Mouse (Mus musculus): ENCODE results near the gene Dapk1. TPM values are rescaled to one million over a fixed set of nuclear protein-coding genes. Genes with fewer than 3 reads are reported as not detected.

The Dapk1 gene
- polyA plus RNA-seq, 1 experiment = 0.52 TPM

DNA sequence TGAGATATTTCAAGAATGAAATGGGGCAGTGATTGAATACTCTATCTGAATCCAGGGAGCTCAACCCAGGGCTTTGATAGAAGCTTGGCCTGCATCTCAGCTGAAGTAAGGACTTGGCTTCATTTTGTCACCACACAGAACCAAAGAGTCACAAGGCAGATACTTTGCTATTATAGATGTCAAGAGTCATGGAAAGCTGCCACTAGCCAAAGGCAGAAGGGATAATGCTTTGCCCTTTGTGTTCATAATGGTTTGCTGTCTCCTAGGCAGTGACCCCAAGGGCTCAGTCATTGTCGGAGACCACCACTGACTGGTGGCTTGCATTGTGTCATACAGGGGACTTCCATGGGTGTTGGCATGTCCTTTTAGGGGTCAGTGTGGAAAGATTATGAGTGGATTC is 57.9 kb downstream of the Dapk1 start:
- H3K79me2 ChIP-seq (ENCODE audit: control insufficient read depth, insufficient read depth) = no peaks in the 10 kb centered on the region
- H3K27me3 ChIP-seq (ENCODE audit: control insufficient read depth, insufficient read depth, insufficient read length) = peaks cover 5% of the 10 kb centered on the region
- no peak overlapping the region for H3ac ChIP-seq (ENCODE audit: control insufficient read depth, insufficient read length)
- no peak overlapping the region for H3K4me3 ChIP-seq
- TF ChIP-seq POLR2AphosphoS2 (IDR thresholded peaks at IDR 0.05; ENCODE audit: insufficient read length, low read depth) (no peak), MYOG (IDR thresholded peaks at IDR 0.05; ENCODE audit: control insufficient read depth in 1 of 3, insufficient read depth in 1 of 3, insufficient read length in 2 of 3, low read depth in 2 of 3) (no peak), TCF12 (IDR thresholded peaks at IDR 0.05; ENCODE audit: insufficient read depth, poor library complexity, severe bottlenecking) (no peak), E2F4 (IDR thresholded peaks at IDR 0.05; ENCODE audit: insufficient read depth) (no peak), CEBPB (IDR thresholded peaks at IDR 0.05; ENCODE audit: insufficient read depth, poor library complexity, severe bottlenecking) (no peak), TCF3 (IDR thresholded peaks at IDR 0.05; ENCODE audit: insufficient read length, low read depth) (no peak)
- no peaks in the 10 kb centered on the region for H3K36me3 ChIP-seq (ENCODE audit: control insufficient read depth, insufficient read depth)
- no peak overlapping the region for H3K4me2 ChIP-seq (ENCODE audit: low read depth)

DNA sequence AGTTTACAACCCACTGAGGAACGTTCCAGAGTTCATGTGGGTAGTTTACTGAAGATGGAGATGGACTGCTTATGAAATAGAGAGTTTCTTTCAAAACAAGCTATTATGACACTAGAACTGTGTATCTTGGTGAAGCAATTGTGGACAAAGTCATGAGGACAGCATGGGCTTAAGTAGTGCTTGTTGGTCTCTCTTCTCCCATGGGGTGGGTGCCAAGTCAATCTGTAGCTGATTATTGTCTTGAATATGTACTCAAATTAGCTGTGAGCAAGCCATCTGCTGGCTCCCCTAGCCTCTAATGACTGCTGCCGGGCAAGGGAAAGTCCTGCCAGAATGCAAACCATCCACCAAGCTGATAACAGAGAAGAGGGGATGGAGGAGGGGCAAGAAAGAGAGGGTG is 58.3 kb downstream of the Dapk1 start:
- H3K4me3 ChIP-seq = no peak overlapping the region

DNA sequence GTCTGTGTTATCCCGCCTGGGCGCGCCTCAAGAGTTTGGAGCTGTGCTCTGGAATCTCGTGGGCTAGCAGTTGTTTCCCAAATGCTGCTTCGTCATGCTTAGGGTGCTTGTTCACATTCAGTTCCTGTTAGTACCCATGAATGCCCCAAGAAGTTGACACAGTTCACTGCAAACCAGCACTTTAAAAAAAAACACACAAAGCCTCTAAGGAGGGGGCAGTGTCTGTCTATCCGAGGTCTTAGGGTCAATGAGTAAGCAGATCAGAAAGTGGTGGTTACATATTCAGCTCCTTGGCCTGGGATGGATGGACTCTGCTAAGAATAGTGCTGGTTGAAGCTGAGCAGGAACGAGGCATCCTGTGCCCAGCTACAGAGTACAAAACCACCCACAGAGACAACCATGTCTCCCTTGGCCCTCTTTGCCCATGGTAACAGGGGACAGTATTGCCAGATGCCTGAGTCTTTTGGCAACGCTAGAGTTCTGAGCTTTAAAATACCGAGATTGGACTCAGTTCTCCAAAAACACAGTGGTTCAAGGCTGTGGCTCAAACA is 59.0 kb downstream of the Dapk1 start:
- no peaks in the 10 kb centered on the region for H3K79me2 ChIP-seq (ENCODE audit: control insufficient read depth, insufficient read depth)
- H3ac ChIP-seq (ENCODE audit: control insufficient read depth, insufficient read length) = no peak overlapping the region
- H3K4me2 ChIP-seq (ENCODE audit: low read depth) = no peak overlapping the region
- TF ChIP-seq REST (IDR thresholded peaks at IDR 0.05; ENCODE audit: insufficient read depth, insufficient read length) = no peak
- TF ChIP-seq E2F4 (IDR thresholded peaks at IDR 0.05; ENCODE audit: insufficient read depth) = no peak
- TF ChIP-seq SRF (IDR thresholded peaks at IDR 0.05; ENCODE audit: control insufficient read depth, insufficient read length, low read depth) = no peak
- no peak for TF ChIP-seq MAX (IDR thresholded peaks at IDR 0.05; ENCODE audit: low read depth)
- H3K27me3 ChIP-seq (ENCODE audit: control insufficient read depth, insufficient read depth, insufficient read length) = peaks cover 5% of the 10 kb centered on the region
- no peaks in the 10 kb centered on the region for H3K36me3 ChIP-seq (ENCODE audit: control insufficient read depth, insufficient read depth)
- no peak overlapping the region for H3K4me3 ChIP-seq

More for the DNA sequence above, 58.3 kb downstream of the Dapk1 start:
- TF ChIP-seq TCF12 (IDR thresholded peaks at IDR 0.05; ENCODE audit: insufficient read depth, poor library complexity, severe bottlenecking) (no peak), POLR2AphosphoS2 (IDR thresholded peaks at IDR 0.05; ENCODE audit: insufficient read length, low read depth) (no peak), MYOD1 (IDR thresholded peaks at IDR 0.05; ENCODE audit: control insufficient read depth in 1 of 3, insufficient read length in 2 of 3, low read depth in 2 of 3) (no peak)
- no peak overlapping the region for H3ac ChIP-seq (ENCODE audit: control insufficient read depth, insufficient read length)
- no peaks in the 10 kb centered on the region for H3K79me2 ChIP-seq (ENCODE audit: control insufficient read depth, insufficient read depth)
- no peak overlapping the region for H3K4me2 ChIP-seq (ENCODE audit: low read depth)
- peaks cover 5% of the 10 kb centered on the region for H3K27me3 ChIP-seq (ENCODE audit: control insufficient read depth, insufficient read depth, insufficient read length)
- no peaks in the 10 kb centered on the region for H3K36me3 ChIP-seq (ENCODE audit: control insufficient read depth, insufficient read depth)

DNA sequence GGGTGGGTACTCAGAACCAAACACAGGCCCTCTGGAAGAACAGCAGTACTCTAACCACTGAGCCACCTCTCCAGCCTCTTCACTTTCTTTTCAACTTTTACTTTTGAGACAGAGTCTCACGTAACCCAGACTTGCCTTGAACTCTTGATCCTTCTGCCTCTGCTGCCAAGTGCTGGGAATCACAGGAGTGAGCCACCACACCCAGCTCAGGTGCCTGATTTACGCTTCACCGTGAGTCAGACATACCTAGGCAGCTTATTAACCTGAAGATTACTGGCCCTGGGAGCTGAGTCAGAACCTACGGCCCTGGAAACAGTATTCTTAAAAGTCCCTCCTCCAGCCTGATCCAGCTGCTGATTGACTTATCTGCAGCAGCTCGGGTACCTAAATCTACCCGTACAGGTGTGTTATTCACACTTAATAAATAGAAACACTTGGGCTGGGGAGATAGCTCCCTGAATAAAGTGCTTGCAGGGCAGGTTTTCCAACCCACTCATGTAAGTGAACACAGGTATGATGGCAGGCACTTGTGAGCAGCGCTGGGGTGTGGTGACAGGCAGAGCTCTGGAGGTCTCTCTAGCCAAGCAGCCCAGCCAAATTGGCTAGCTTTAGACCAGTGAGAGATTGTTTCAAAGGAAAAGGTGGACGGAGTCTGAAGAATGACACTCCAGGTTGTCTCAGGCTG is 60.9 kb downstream of the Dapk1 start:
- Histone ChIP-seq H3K36me3 (ENCODE audit: control insufficient read depth, insufficient read depth) (no peaks in the 10 kb centered on the region), H3K4me3 (no peak overlapping the region), H3K4me2 (ENCODE audit: low read depth) (no peak overlapping the region), H3K27me3 (ENCODE audit: control insufficient read depth, insufficient read depth, insufficient read length) (peaks cover 5% of the 10 kb centered on the region), H3K79me2 (ENCODE audit: control insufficient read depth, insufficient read depth) (no peaks in the 10 kb centered on the region), H3ac (ENCODE audit: control insufficient read depth, insufficient read length) (no peak overlapping the region)
- TF ChIP-seq TCF3 (IDR thresholded peaks at IDR 0.05; ENCODE audit: insufficient read length, low read depth) (no peak), MYOD1 (IDR thresholded peaks at IDR 0.05; ENCODE audit: control insufficient read depth in 1 of 3, insufficient read length in 2 of 3, low read depth in 2 of 3) (no peak), E2F4 (IDR thresholded peaks at IDR 0.05; ENCODE audit: insufficient read depth) (no peak), POLR2AphosphoS2 (IDR thresholded peaks at IDR 0.05; ENCODE audit: insufficient read length, low read depth) (no peak), MAX (IDR thresholded peaks at IDR 0.05; ENCODE audit: low read depth) (no peak), SRF (IDR thresholded peaks at IDR 0.05; ENCODE audit: control insufficient read depth, insufficient read length, low read depth) (no peak), CEBPB (IDR thresholded peaks at IDR 0.05; ENCODE audit: insufficient read depth, poor library complexity, severe bottlenecking) (no peak), USF1 (IDR thresholded peaks at IDR 0.05; ENCODE audit: low read depth) (no peak), REST (IDR thresholded peaks at IDR 0.05; ENCODE audit: insufficient read depth, insufficient read length) (no peak), POLR2A (IDR thresholded peaks at IDR 0.05; ENCODE audit: insufficient read length, low read depth) (no peak), MYOG (IDR thresholded peaks at IDR 0.05; ENCODE audit: control insufficient read depth in 1 of 3, insufficient read depth in 1 of 3, insufficient read length in 2 of 3, low read depth in 2 of 3) (no peak), TCF12 (IDR thresholded peaks at IDR 0.05; ENCODE audit: insufficient read depth, poor library complexity, severe bottlenecking) (no peak)

DNA sequence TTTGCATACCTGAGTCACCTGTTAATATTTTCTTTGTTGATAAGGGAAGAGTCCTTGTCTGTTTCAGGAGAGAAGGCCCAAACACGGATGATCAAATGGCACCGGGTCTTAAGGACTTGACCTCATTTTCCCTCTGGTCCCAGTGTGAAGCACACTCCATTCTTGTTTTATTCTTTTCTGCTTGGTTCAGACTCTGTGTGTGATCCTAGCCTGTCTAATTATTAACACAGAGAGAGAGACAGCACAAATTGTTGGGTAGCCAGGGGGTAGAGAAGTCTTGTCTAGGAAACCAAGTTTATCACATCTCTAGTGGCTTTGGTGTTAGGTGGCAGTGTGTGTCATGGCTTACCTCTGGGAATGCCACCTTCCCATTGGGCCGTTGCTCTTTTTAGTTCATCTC is 62.3 kb downstream of the Dapk1 start:
- Histone ChIP-seq H3K36me3 (ENCODE audit: control insufficient read depth, insufficient read depth) (no peaks in the 10 kb centered on the region), H3K4me3 (no peak overlapping the region), H3K79me2 (ENCODE audit: control insufficient read depth, insufficient read depth) (no peaks in the 10 kb centered on the region), H3K27me3 (ENCODE audit: control insufficient read depth, insufficient read depth, insufficient read length) (peaks cover 5% of the 10 kb centered on the region), H3ac (ENCODE audit: control insufficient read depth, insufficient read length) (no peak overlapping the region), H3K4me2 (ENCODE audit: low read depth) (no peak overlapping the region)
- TF ChIP-seq TCF12 (IDR thresholded peaks at IDR 0.05; ENCODE audit: insufficient read depth, poor library complexity, severe bottlenecking) = no peak
